Mouse (Mus musculus) frontal cortex, postnatal 36 days (tissue): Measurements from ENCODE around the gene Fam81a.

Experiments used
- DNase-seq, 2 experiments: peaks; one replicate each; pipeline ENCODE4 v3.0.0; 2022; ENCODE audit warnings: low spot score in 2 of 2

Gene Fam81a

GRCm38 (mm10) chr9:70109279-70109678, 33.1 kb downstream of the Fam81a start:
- DNase-seq, result peak; percentile 84 to 89

DNA sequence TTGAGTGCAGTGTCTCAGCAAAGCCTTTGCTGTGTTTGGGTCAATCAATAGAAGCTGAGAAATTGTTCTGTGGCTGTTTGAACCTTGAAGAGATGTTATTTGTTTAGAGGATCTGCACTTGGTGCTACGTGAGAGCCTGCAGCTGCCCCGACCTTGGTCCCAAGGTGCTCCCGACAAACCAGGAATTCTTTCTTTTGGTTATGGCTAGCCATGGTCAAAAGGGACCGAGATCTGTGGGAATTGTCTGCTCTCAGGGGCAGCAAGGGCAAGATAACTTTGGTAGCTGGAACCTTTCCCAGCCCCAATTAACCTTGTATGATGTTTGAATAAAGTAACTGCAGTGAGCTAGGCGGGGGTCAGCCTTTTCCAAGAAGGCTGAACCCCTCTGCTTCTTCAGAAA, 34.2 kb downstream of the Fam81a start:
- no peak for DNase-seq

GRCm38 (mm10) chr9:70105573-70105972, 36.8 kb downstream of the Fam81a start:
- peak in 1 of 2 experiments; percentile 60 for DNase-seq

DNA sequence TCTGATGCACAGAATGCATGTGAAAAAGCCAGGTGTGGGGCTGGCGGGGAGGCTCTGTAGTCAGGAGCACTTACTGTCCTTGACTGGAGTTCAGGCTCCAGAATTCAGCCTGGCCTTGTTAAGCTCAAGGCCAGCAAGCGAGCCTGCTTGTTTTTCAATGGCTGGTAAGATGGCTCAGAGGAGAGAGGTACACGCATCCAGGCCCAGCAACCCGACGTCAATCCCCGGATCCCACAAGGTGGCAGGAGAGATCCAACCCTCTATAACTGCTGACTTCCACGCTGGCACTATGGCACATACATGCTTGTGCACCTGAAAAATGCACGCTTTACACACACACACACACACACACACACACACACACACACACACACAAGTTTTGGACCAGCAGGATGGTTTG, 39.3 kb downstream of the Fam81a start:
- DNase-seq, result no peak

GRCm38 (mm10) chr9:70097542-70097941, 44.8 kb downstream of the Fam81a start:
- no peak for DNase-seq

DNA sequence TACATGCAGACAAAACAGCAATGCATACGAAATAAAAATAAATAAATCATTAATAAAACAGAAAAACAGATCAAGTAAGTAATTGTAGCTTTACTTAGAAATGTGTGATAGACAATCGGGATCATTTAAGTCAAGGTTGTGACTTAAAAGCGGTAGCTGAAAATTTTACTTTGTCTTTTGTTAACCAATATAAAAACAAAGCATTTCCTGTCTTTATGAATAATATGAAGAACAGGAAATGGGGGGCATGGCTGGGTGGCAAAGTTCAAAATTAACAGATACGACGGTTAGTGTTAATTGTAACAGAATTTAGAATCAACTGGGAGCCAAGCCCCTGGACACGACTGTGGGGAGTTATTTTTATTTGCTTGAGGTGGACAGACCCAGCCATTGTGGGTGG, 47.3 kb downstream of the Fam81a start:
- no peak for DNase-seq

DNA sequence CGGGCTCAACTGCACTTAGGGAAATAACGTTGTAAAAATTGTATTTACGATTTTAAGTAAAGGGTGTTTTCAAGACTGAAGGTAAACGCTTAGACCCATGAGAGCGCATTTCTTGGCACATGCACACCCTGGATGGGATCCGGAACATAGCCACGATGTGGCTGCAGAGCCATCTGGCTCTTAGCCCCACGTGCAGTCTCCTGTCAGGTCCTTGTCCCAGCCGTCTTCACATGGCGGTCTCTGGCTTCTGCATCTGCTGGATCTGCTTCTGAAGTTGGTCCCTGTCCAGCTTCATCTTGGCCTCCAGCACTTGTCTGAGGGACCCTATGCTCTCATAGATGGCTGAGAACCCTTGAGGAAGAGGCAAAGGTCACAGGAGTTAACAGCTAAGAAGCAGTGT, 51.8 kb downstream of the Fam81a start:
- no peak for DNase-seq

DNA sequence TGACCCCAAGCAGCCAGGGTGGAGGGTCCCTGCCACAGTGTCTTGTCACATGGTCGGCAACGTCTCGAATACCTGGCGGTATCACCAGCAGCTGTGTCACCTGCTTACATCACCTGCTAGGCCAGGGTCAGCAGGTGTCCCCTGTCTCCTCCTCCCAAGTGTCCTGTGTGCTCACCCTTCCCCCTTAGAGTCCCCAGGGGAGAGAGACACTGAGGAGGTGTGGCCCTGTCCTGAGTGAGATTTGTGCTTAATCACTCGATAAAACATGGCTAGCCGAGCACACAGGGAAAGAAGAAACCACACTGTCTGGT, 53.6 kb downstream of the Fam81a start:
- no peak for DNase-seq

GRCm38 (mm10) chr9:70088041-70088785, 54.1 kb downstream of the Fam81a start:
- DNase-seq, result peak; percentile 55 to 70

DNA sequence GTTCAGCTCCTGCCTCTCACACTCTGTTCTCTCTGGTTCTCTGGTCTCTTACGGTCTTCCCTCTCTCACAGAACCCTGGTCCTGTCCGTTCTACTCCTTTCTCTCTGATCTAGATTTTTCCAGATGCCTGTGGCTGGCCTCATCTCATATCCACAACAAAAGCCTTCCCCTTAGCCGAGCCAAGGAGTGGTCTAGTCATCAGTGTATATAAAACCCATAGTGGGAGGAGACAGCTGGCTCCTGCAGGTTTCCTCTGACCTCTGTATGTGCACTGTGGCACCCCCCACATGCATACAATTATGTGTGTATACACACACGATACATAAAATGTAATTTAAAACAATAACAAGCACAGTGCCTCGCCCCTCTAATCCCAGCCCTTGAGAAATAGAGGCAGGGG, 55.0 kb downstream of the Fam81a start:
- no peak for DNase-seq

DNA sequence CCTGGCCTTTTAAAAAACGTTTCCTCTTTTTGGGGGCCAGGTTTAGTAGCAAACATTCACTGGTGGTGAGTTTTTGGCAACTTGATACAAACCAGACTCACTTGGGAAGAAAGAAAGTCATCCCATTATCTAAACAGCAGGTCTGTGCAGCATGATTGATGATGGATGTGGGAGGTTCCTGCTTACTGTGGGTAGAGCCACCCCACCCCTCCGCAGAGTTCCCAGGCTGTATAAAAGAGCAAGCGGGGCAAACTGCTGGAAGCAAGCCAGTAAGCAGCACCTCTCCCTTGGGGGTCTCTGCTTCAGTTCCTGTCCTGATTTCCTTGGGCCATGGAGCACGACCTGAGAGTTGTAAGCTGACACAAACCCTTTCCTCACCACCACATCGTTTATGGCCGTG, 56.3 kb downstream of the Fam81a start:
- no peak for DNase-seq

- peak; percentile 77 to 81 for DNase-seq
Observed at GRCm38 (mm10) chr9:70084107-70084506, 58.3 kb downstream of the Fam81a start.

- no peak for DNase-seq
Observed at GRCm38 (mm10) chr9:70082357-70083204, 59.8 kb downstream of the Fam81a start.

- no peak for DNase-seq
Observed at GRCm38 (mm10) chr9:70081767-70082166, 60.6 kb downstream of the Fam81a start.

- no peak for DNase-seq
Observed at GRCm38 (mm10) chr9:70080976-70081375, 61.4 kb downstream of the Fam81a start.

GRCm38 (mm10) chr9:70080027-70080800, 62.1 kb downstream of the Fam81a start:
- DNase-seq, result no peak

- DNase-seq, result no peak
Observed at GRCm38 (mm10) chr9:70078034-70078433, 64.3 kb downstream of the Fam81a start.

DNA sequence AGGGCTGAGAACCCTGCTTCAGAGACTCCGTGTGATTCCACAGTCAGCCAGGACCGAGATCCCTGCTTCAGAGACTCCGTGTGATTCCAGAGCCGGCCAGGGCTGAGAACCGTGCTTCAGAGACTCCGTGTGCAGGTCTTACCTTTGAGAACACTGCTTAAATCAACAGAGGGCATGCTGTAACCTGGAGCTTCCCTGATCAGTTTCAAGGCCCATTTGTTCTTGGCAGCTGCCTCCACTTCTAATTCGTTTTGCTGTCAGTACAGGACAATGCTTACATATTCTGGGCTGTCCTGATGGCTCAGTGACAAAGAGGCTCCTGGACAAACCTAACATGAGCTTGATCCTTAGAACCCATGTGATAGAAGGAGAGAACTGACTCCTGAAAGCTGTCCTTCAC, 65.2 kb downstream of the Fam81a start:
- no peak for DNase-seq

DNA sequence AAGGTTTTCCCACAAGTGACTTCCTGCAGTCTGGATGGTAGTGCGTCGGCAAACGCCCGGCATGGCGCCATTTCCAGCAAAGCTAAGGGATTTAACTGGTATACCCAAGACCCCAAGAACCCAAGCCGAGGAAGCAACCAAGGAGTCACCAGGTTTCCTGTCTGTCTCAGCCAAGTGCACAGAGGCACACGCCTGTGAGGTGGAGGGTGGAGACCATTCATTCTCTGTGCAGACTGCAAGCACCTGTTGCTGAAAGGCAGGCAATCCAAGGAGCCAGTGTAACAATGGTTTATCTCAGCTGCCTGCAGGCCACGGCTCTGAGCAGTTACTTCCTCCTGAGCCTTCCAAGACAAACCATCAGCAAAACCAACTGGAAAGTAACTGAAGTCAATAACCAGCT, 70.0 kb downstream of the Fam81a start:
- no peak for DNase-seq

GRCm38 (mm10) chr9:70069961-70070435, 72.4 kb downstream of the Fam81a start:
- no peak for DNase-seq

GRCm38 (mm10) chr9:70067497-70067896, 74.9 kb downstream of the Fam81a start:
- no peak for DNase-seq

- no peak for DNase-seq
Observed at GRCm38 (mm10) chr9:70062012-70062411, 80.3 kb downstream of the Fam81a start.
